Mouse (Mus musculus): Measurements from ENCODE around the gene Pfn3.

- TF ChIP-seq CTCF (IDR thresholded peaks at IDR 0.05; ENCODE audit: borderline replicate concordance, control insufficient read depth, extremely low read depth, insufficient read depth, low read length, poor library complexity): no peak
- 0 out of 2 replicates have a peak, but pooled peaks have one; percentile 25 for TF ChIP-seq POLR2A (IDR thresholded peaks at IDR 0.05; ENCODE audit: control insufficient read depth, extremely low read depth, insufficient read depth, low read length, poor library complexity)
Observed at GRCm38 (mm10) chr13:55449205-55449604, 34.2 kb upstream of the Pfn3 start.

Measured in thymus, adult 2 months (tissue).